Mouse (Mus musculus) forebrain, embryonic 15.5 days (tissue): ENCODE data around the gene Myzap. TPM values are rescaled to one million over a fixed set of nuclear protein-coding genes. Genes with fewer than 3 reads are reported as not detected.
"Not testable (repeated sequence)": the region's sequence is repeated elsewhere in the genome, so short reads cannot be mapped to it uniquely, and the experiment has no call there.

Experiments used
- ATAC-seq: fragments of 200-750 bp; cut with Nextera tagmentation; replicated peaks from 2 replicates; pipeline ENCODE4 v1.8.0; 2017; ENCODE audit warnings: mild to moderate bottlenecking, moderate TSS enrichment, moderate library complexity
- H3K27ac ChIP-seq: fragments of 300-500 bp; sonication (generic); replicated peaks from 2 replicates; pipeline ENCODE4 v1.5.1; 2015; ENCODE audit warnings: mild to moderate bottlenecking, inconsistent platforms
- H3K27me3 ChIP-seq: fragments of 300-500 bp; sonication (generic); 2 replicates; pipeline ENCODE4 v1.6.1; 2015; ENCODE audit warnings: inconsistent platforms
- H3K36me3 ChIP-seq: fragments of 300-500 bp; sonication (generic); 2 replicates; pipeline ENCODE4 v1.6.1; 2015; ENCODE audit warnings: mild to moderate bottlenecking, inconsistent platforms
- H3K4me1 ChIP-seq: fragments of 300-500 bp; sonication (generic); 2 replicates; pipeline ENCODE4 v1.6.1; 2015; ENCODE audit warnings: inconsistent platforms
- H3K4me2 ChIP-seq: fragments of 300-500 bp; sonication (generic); replicated peaks from 2 replicates; pipeline ENCODE4 v1.6.1; 2015; ENCODE audit warnings: mild to moderate bottlenecking, inconsistent platforms
- H3K4me3 ChIP-seq: fragments of 300-500 bp; sonication (generic); 2 replicates; pipeline ENCODE4 v1.5.1; 2015; ENCODE audit warnings: mild to moderate bottlenecking, inconsistent platforms
- H3K9ac ChIP-seq: fragments of 300-500 bp; sonication (generic); replicated peaks from 2 replicates; pipeline ENCODE4 v1.6.1; 2015; ENCODE audit warnings: mild to moderate bottlenecking, inconsistent platforms
- H3K9me3 ChIP-seq: fragments of 300-500 bp; sonication (generic); 2 replicates; pipeline ENCODE4 v1.6.1; 2016; ENCODE audit warnings: inconsistent platforms
- WGBS: fragments of 180-500 bp; shearing (Covaris S2); methylation state at CpG from one replicate; pipeline ENCODE4 v1.1.7; 2015; ENCODE audit warnings: mixed read lengths; 5-methylcytosine and 5-hydroxymethylcytosine counted together
- polyA plus RNA-seq: library from polyadenylated mRNA; unstranded; fragments of >200 nt; fragmentation: Nextera tagmentation; extraction: Ambion mirVana; gene quantifications from 2 replicates; pipeline ENCODE4 v1.2.1, GENCODE M21; 2015

The Myzap gene
- polyA plus RNA-seq, 1 experiment from 2014 or later: 1.8 TPM

DNA sequence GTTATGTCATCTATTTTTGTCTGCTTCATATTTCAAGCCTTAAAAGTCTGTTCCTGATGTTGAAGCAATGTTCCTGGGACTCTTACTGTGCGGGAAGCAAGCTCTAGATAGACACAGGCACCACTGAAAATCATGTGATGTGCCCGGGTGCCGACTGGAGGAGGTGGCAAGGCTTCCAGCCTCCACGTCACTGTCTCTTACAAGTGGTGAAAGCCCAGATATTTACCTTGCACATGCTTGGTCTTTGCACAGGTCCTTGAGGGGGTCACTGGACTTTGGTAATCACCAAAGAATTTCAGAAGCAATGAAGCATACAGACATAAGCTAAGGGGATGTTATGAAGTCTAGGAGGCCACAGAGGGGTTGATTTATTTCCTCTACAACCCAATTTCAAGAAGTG lies 29.8 kb upstream of the Myzap start:
- no peaks in the 10 kb centered on the region for H3K4me1 ChIP-seq
- ATAC-seq: no peak
- H3K36me3 ChIP-seq: no peaks in the 10 kb centered on the region
- H3K27me3 ChIP-seq: no peaks in the 10 kb centered on the region
- H3K4me3 ChIP-seq: no peak overlapping the region
- H3K9me3 ChIP-seq: no peaks in the 10 kb centered on the region
- H3K27ac ChIP-seq: no peak overlapping the region
- no peak overlapping the region for H3K4me2 ChIP-seq
- 87% methylated on average over 4 of the region's 4 CpGs for WGBS
- H3K9ac ChIP-seq: no peak overlapping the region

DNA sequence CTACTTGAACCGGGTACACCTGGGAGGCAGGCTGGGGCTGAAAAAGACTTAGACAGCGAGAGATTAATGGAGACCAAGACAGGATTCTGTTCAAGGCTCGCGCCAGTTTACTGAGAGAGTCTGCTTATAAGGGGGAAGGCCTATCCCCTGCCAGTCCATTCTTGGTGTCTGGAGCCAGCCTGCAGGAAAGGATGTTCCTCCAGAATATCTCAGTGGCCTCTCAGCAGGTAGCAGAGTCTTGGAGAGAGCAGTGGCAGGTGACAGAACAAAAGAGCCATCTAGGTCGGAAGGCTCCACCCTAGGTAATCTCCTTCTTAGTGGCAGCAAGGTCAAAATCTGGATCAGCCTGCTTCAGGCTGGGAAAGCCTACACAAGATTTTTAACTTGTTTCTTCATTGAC lies 28.0 kb upstream of the Myzap start:
- not testable (repeated sequence) for H3K27me3 ChIP-seq, H3K27ac ChIP-seq, H3K4me2 ChIP-seq, H3K9ac ChIP-seq, H3K9me3 ChIP-seq, H3K36me3 ChIP-seq, H3K4me1 ChIP-seq, H3K4me3 ChIP-seq, ATAC-seq
- WGBS: 81% methylated on average over 5 of the region's 5 CpGs

DNA sequence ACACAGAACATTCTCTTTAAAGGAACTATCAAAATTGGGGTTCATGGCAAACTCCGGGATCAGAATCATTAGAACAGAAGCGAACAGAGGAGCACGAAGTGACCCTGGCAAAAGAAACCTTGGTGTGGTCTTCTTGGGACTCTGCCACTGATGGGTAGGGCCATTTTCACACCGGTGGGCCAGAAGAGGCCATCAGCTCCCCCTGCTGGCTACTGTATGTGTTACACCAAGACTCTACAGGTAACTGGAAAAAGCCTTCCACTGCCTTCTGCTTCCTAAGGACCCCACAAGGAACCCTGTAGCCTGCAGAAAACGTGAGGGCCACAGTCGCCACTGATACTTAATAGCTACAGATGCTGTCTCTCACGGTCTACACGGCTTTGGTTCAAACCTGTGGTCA lies 25.2 kb upstream of the Myzap start:
- no peaks in the 10 kb centered on the region for H3K36me3 ChIP-seq
- no peak overlapping the region for H3K4me3 ChIP-seq
- WGBS: 62% methylated on average over 8 of the region's 8 CpGs
- no peak overlapping the region for H3K9ac ChIP-seq
- no peak for ATAC-seq
- H3K4me2 ChIP-seq: no peak overlapping the region
- no peaks in the 10 kb centered on the region for H3K27me3 ChIP-seq
- H3K4me1 ChIP-seq: no peaks in the 10 kb centered on the region
- no peak overlapping the region for H3K27ac ChIP-seq
- no peaks in the 10 kb centered on the region for H3K9me3 ChIP-seq

DNA sequence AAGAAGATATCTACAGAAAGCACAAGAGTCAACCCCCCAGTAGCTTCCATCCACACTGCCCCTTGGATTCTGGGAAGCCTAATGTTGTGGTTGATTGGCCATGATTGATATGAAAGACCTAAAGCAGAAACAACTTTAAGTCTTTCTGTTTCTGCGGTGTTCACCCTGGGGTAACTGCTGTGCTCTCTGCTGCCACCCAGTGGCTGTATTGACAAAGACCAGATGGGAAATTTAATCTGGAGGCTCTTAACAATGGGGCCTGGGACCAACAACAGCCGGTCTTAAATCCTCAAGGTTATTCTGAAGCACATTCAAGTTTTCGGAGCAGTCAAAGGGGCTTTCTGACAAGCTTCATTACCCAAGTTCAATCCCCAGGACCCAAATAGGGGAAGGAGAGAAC lies 24.0 kb upstream of the Myzap start:
- H3K36me3 ChIP-seq: no peaks in the 10 kb centered on the region
- H3K4me3 ChIP-seq: no peak overlapping the region
- ATAC-seq: peak; percentile 66; the same call in 1 of the 2 replicates
- no peaks in the 10 kb centered on the region for H3K27me3 ChIP-seq
- H3K9ac ChIP-seq: no peak overlapping the region
- WGBS: 8% methylated on average over 3 of the region's 3 CpGs
- H3K27ac ChIP-seq: no peak overlapping the region
- no peak overlapping the region for H3K4me2 ChIP-seq
- H3K9me3 ChIP-seq: no peaks in the 10 kb centered on the region
- no peaks in the 10 kb centered on the region for H3K4me1 ChIP-seq

DNA sequence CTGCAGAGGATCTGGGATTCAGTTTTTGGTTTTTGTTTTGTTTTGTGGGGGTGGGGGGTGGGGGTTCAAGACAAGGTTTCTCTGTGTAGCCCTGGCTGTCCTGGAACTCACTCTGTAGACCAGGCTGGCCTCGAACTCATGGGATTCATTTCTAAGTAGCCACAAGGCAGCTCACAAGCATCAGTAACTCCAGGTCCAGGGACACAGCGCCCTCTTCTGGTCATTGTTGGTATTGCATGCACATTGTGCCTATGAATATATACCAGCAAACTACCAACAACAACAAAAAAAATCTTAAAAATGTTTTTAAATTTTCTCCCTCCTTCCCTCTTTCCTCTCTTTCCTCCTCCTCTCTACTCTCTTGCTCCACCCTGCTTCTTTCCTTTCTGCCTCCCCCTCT lies 22.5 kb upstream of the Myzap start:
- Histone ChIP-seq H3K36me3 (no peaks in the 10 kb centered on the region), H3K4me1 (no peaks in the 10 kb centered on the region), H3K4me3 (no peak overlapping the region), H3K27me3 (no peaks in the 10 kb centered on the region), H3K9me3 (no peaks in the 10 kb centered on the region), H3K9ac (no peak overlapping the region), H3K27ac (no peak overlapping the region), H3K4me2 (no peak overlapping the region)
- ATAC-seq: no peak
- WGBS: 34% methylated on average over 2 of the region's 2 CpGs

DNA sequence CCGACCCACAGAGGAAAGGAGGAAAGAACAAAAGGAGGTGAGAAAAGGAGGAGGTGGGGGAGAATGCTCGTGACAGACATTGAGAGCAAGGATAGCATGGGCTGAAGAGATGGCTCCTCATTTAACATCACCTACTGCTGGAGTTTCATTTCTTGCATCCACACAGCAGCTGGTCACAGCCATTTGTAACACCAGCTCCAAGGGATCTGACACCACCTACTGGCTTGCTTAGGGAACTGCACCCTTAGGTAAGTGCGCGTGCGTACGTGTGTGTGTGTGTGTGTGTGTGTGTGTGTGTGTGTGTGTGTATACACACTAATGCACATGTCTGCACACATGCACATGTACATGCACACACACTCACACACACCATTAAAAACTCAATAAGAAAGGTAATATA lies 20.8 kb upstream of the Myzap start:
- no peak overlapping the region for H3K27ac ChIP-seq
- no peak overlapping the region for H3K9ac ChIP-seq
- H3K4me3 ChIP-seq: no peak overlapping the region
- 89% methylated on average over 6 of the region's 6 CpGs for WGBS
- no peaks in the 10 kb centered on the region for H3K27me3 ChIP-seq
- no peaks in the 10 kb centered on the region for H3K4me1 ChIP-seq
- H3K36me3 ChIP-seq: no peaks in the 10 kb centered on the region
- no peak overlapping the region for H3K4me2 ChIP-seq
- H3K9me3 ChIP-seq: no peaks in the 10 kb centered on the region
- no peak for ATAC-seq

DNA sequence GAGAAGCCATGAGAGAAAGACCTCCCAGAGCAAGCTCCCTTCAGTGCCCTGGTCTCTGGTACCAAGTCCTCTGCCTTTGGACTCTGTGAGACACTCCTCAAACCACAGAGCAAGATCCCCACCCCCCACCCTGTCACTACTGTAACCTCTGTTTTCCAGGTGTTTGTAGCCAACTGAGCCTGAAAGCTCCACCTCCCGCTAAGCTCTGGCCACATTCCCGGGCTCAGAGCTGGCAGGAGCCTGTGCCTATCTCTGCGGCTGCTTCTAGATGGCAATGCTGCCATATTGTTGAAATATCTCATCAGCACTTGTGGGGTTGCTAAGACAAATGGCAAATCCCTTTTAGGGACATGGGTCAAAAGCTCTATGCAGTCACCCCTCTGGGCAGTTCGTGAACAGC lies 19.7 kb upstream of the Myzap start:
- no peak overlapping the region for H3K4me3 ChIP-seq
- H3K4me2 ChIP-seq: no peak overlapping the region
- H3K27me3 ChIP-seq: no peaks in the 10 kb centered on the region
- no peaks in the 10 kb centered on the region for H3K9me3 ChIP-seq
- no peak overlapping the region for H3K9ac ChIP-seq
- H3K36me3 ChIP-seq: no peaks in the 10 kb centered on the region
- H3K4me1 ChIP-seq: no peaks in the 10 kb centered on the region
- no peak for ATAC-seq
- H3K27ac ChIP-seq: no peak overlapping the region
- WGBS: 72% methylated on average over 4 of the region's 4 CpGs

DNA sequence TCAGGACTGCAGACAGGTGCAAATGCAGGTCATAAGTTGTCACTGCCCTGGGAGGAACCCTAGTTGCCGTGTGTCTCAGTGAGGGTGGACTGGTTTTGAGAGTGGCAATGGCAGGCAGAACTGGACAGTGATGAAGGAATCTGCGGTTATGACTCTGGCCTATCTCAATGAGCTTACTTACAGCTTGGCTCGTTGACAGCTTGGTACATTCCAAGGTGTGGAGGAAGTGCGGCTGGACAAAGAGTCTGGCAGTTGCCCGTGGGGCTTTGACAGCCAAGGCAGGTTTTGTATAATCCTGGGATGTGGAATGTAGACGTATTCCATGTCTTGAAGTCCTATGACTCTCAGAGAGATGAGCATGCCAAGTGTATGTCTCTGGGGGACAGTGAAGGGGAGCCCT lies 16.9 kb upstream of the Myzap start:
- Histone ChIP-seq H3K27ac (no peak overlapping the region), H3K4me3 (no peak overlapping the region), H3K9me3 (no peaks in the 10 kb centered on the region), H3K4me2 (no peak overlapping the region), H3K36me3 (no peaks in the 10 kb centered on the region), H3K4me1 (no peaks in the 10 kb centered on the region), H3K27me3 (no peaks in the 10 kb centered on the region), H3K9ac (no peak overlapping the region)
- 77% methylated on average over 6 of the region's 6 CpGs for WGBS
- ATAC-seq: no peak

DNA sequence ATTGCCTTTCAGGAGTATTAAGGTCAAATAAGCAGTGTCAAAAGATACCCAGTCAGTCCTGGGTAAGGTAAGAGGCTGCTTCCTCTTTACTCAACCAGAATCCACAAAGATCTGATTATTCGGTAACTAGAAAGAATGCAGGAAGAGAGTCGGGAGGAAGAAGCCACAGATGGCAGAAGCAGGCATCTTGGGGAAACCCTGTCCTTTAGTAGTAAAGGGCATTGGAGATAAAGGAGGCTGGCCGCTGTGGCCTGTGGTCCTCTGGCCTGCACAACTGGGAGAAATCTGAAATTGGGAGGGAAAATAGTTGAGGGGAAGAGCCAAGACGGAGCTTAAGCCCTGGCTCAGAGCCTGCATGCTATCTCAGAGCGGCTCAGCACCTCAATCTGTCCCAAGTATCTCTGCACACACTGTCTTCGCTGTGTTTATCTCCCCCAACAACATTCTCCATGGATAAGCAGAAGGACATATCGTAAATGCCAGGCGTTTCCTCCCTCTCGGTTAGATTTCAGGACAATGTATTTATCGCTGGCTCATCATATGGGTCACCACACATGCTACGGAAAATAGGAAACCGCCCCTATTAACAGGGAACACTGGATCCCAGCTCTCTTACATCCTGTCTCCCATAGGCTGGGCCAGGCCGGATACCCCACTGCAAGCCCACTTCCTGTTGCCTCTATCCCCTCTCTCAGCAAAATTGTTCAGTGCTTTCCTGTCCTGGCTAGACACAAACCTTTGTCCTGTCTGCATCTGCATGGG lies 14.3 kb upstream of the Myzap start:
- no peak overlapping the region for H3K27ac ChIP-seq
- H3K27me3 ChIP-seq: no peaks in the 10 kb centered on the region
- H3K4me1 ChIP-seq: no peaks in the 10 kb centered on the region
- H3K9me3 ChIP-seq: no peaks in the 10 kb centered on the region
- no peak overlapping the region for H3K4me2 ChIP-seq
- no peak for ATAC-seq
- no peak overlapping the region for H3K9ac ChIP-seq
- H3K36me3 ChIP-seq: no peaks in the 10 kb centered on the region
- WGBS: 78% methylated on average over 13 of the region's 13 CpGs
- no peak overlapping the region for H3K4me3 ChIP-seq

DNA sequence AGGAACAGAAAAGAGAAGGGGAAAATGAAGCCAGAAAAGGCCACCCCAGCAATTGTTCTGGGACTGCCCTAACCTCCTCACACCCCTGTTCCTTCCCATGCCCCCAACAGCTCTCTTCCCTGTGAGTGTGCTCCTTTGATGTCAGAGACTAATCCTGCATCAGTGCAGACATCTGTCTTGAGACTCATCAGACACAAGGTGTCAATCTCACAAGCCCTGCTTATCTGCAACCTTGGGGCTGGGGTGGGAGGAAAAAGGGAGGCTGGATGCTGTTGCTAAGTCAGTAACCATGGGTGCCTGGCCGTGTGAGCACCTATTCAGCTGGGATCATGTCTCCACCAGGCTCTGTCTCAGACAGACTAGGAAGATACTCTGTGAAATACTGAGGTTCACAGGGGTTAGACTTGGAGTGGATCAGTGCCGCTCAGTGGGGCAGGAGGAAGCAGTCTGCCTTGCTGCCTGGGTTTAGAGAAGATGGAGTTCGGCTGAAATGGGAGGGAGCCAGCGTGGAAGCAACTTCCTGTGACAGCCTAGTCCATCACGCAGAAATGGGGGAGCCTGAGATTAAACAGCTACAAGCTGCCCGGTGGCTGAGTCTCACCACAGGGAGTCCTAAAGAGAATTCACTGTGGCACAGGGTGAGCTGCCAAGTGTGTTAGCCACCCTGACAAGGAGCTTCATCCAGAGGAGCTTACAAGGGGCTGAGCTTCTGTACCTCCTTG lies 12.9 kb upstream of the Myzap start:
- Histone ChIP-seq H3K36me3 (no peaks in the 10 kb centered on the region), H3K27ac (no peak overlapping the region), H3K9ac (no peak overlapping the region), H3K9me3 (no peaks in the 10 kb centered on the region), H3K4me3 (no peak overlapping the region), H3K4me2 (no peak overlapping the region), H3K27me3 (no peaks in the 10 kb centered on the region), H3K4me1 (no peaks in the 10 kb centered on the region)
- ATAC-seq: no peak
- 40% methylated on average over 6 of the region's 6 CpGs for WGBS

DNA sequence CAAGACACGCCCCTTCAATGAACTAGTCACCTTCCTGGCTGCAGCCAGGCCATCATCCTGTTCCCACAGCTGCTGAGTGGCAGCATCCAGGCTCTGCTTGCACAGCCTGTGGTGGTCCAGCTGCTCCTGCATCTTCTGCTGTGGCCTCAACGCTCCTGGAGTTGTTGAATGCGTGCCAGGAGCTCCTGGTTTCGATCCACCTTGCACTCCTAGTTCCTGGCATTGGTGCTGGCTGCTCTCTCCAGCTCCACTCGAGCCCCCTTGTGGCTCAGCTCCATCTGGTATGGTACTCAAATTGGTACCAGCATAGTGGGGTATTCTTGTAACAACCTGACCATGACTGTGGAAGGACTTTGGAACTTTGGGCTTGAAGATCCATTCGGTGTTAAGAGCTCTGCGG lies 7.7 kb upstream of the Myzap start:
- Histone ChIP-seq H3K4me2 (no peak overlapping the region), H3K27me3 (no peaks in the 10 kb centered on the region), H3K4me3 (no peak overlapping the region), H3K9me3 (no peaks in the 10 kb centered on the region), H3K9ac (no peak overlapping the region), H3K27ac (no peak overlapping the region), H3K36me3 (no peaks in the 10 kb centered on the region), H3K4me1 (no peaks in the 10 kb centered on the region)
- no peak for ATAC-seq
- WGBS: 76% methylated on average over 7 of the region's 7 CpGs

DNA sequence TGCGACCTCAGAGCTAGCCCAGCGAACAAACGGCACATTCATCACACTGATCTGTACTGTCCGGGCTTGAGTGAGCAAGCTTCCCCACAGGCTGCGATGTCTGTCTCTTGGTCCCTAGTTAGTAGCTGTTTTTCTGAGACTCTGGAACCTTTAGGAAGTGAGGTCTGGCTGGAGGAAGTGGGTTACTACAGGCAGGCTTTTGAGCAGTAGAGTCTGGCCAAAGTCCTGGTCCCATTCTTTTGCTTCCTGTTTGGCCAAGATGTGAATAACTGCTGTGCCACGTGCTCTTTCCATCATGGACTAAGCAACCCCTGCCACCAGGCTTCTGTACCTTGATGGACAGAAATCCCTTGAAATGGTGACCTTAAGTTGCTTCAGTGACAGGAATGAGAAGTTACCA lies 4.7 kb upstream of the Myzap start:
- peaks cover 7% of the 10 kb centered on the region for H3K4me1 ChIP-seq
- H3K36me3 ChIP-seq: no peaks in the 10 kb centered on the region
- H3K4me2 ChIP-seq: no peak overlapping the region
- WGBS: 87% methylated on average over 6 of the region's 6 CpGs
- no peak overlapping the region for H3K27ac ChIP-seq
- no peak overlapping the region for H3K4me3 ChIP-seq
- ATAC-seq: no peak
- H3K9me3 ChIP-seq: no peaks in the 10 kb centered on the region
- no peak overlapping the region for H3K9ac ChIP-seq
- H3K27me3 ChIP-seq: no peaks in the 10 kb centered on the region
